Mouse (Mus musculus) brain, embryonic 14.5 days (tissue): ENCODE data around the gene Ddx47.

Source experiments
- CTCF ChIP-seq: fragments of 200-500 bp; IDR thresholded peaks from 2 replicates; pipeline ENCODE4 v1.5.1; 2012; ENCODE audit warnings: inconsistent platforms, mild to moderate bottlenecking, moderate library complexity, borderline replicate concordance; ENCODE audit not compliant: insufficient read depth, insufficient read length; ENCODE audit errors: extremely low read depth
- POLR2A ChIP-seq: fragments of 200-500 bp; IDR thresholded peaks from 2 replicates; pipeline ENCODE4 v1.6.1; 2012; ENCODE audit warnings: mild to moderate bottlenecking, inconsistent platforms, borderline replicate concordance; ENCODE audit not compliant: poor library complexity, insufficient read depth, insufficient read length, severe bottlenecking; ENCODE audit errors: extremely low read depth

GRCm38 (mm10) chr6:134966681-134967080 is 44.7 kb upstream of the Ddx47 start:
- no peak for TF ChIP-seq CTCF
- TF ChIP-seq POLR2A, result no peak
